Mouse (Mus musculus) bone marrow macrophage, adult 2 months (primary cell): ENCODE results near the gene Ccdc58. TPM values are rescaled to one million over a fixed set of nuclear protein-coding genes. Genes with fewer than 3 reads are reported as not detected.
A peak's percentile ranks its signal among the peaks of the same experiment; 100 is the strongest.
"Not testable (repeated sequence)": the region's sequence is repeated elsewhere in the genome, so short reads cannot be mapped to it uniquely, and the experiment has no call there.

Experiments
- H3K27ac ChIP-seq: 2 replicates; pipeline ENCODE4 v1.5.1; 2012; ENCODE audit warnings: low read depth, low read length; ENCODE audit not compliant: insufficient read depth
- H3K4me1 ChIP-seq: 2 replicates; pipeline ENCODE4 v1.6.1; 2012; ENCODE audit warnings: low read length; ENCODE audit not compliant: control insufficient read depth, insufficient read depth
- H3K4me3 ChIP-seq: 2 replicates; pipeline ENCODE4 v1.5.1; 2012; ENCODE audit warnings: mild to moderate bottlenecking, low read length, moderate library complexity; ENCODE audit not compliant: insufficient read depth
- CTCF ChIP-seq: IDR thresholded peaks from 2 replicates; pipeline ENCODE4 v1.5.1; 2012; ENCODE audit warnings: low read depth, mild to moderate bottlenecking, low read length, moderate library complexity
- POLR2A ChIP-seq: IDR thresholded peaks from 2 replicates; pipeline ENCODE4 v1.6.1; 2012; ENCODE audit warnings: mild to moderate bottlenecking, low read depth, low read length, borderline replicate concordance
- polyA plus RNA-seq: library from polyadenylated mRNA; stranded (reverse); fragments of >200 nt; gene quantifications from 2 replicates; pipeline ENCODE4 v1.2.4, GENCODE M21; 2012; ENCODE audit not compliant: missing spikeins, insufficient read depth, insufficient read length

Ccdc58 gene
- polyA plus RNA-seq = 19.6 and 33.8 TPM in 2 replicates

DNA sequence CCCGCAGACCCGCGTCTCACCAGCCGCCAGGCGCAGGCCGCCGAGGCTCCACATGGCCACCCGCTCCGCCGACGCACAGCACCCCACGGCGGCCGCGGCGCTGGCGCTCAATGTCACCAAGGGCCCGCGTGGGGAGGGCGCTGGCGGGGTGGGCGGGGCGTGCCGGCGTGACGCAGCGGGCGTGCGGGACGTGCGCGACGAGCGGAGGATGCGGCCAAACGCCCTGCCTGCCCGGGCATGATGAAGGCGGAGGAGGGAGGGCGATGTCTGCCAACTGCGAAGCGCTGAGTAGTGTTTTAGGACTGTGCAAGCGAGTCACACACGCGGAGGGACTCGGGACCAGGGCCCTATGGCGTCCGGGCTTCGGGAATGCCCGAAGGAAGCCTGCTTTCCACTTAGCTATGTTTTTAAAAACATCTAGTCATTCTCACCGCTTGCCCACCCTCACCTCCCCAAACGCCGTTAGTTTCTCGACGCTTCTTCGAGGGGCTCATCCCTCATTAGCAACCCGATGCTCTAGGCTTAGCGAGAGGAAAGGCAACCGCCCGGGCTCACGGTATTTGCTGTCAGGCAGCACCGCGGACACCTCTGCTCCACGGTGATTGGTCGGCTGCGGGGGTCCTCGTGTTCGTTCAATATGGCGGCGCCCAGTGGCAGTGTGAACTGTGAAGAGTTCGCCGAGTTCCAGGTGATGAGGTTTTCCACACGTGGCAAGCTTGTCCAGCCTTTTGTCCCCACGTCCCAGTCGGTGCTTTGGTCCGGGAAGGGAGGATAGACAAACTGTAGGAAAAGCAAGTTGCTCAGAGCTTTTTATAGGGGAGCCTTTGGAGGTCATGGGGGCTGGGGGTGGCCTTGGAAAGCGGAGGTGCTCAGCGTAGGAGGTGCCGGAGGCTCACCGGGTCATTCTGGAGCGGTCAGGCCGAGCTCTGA lies at the start of gene Ccdc58, which contains the start of gene Fam162a:
TSS of gene Ccdc58 (plus strand) at position 236 of the 930 bp plus-strand sequence.
TSS of gene Fam162a (minus strand) at position 145 of the 930 bp plus-strand sequence.
- TF ChIP-seq POLR2A = no peak
- TF ChIP-seq CTCF = no peak
- H3K4me3 ChIP-seq = peak within 1 kb of the TSS; percentile 85
- peaks cover 34% of the 10 kb centered on the region for H3K4me1 ChIP-seq
- H3K27ac ChIP-seq = peak within 1 kb of the TSS; percentile 92

DNA sequence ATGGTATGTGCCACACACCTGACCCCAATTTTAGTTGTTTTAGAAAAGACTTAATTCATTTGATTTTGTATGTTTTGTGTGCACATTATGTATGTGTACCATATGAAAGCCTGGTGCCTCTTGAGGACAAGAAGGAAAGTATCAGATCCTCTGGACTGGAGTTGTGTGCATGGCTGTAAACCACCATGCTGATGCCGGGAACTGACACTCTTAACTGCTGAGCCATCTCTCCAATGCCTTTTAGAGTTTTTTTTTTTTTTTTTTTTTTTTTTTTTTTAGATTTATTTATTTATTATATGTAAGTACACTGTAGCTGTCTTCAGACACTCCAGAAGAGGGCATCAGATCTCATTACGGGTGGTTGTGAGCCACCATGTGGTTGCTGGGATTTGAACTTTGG lies 43.4 kb upstream of the Ccdc58 start:
- not testable (repeated sequence) for H3K4me1 ChIP-seq, H3K27ac ChIP-seq, H3K4me3 ChIP-seq

- H3K4me1 ChIP-seq = peaks cover 7% of the 10 kb centered on the region
- peak within 1 kb of the TSS; percentile 41 for H3K27ac ChIP-seq
- TF ChIP-seq POLR2A = no peak
- no peak for TF ChIP-seq CTCF
- H3K4me3 ChIP-seq = peak within 1 kb of the TSS; percentile 65
These were observed 30.6 kb upstream of the Ccdc58 start, which contains the start of gene Wdr5b for GRCm38 (mm10) chr16:36040640-36041624. Gene Wdr5b (plus strand): TSS chr16:36041190.

GRCm38 (mm10) chr16:36041625-36042020 lies 29.9 kb upstream of the Ccdc58 start:
- TF ChIP-seq CTCF (no peak), POLR2A (no peak)
- Histone ChIP-seq H3K4me3 (peak overlapping the region; percentile 65), H3K27ac (peak overlapping the region; percentile 19), H3K4me1 (peaks cover 7% of the 10 kb centered on the region)

GRCm38 (mm10) chr16:36043073-36043472 lies 28.4 kb upstream of the Ccdc58 start:
- peaks cover 7% of the 10 kb centered on the region for H3K4me1 ChIP-seq
- no peak overlapping the region for H3K4me3 ChIP-seq
- TF ChIP-seq POLR2A = no peak
- no peak for TF ChIP-seq CTCF
- no peak overlapping the region for H3K27ac ChIP-seq

- Histone ChIP-seq H3K4me3 (no peak overlapping the region), H3K4me1 (peaks cover 7% of the 10 kb centered on the region), H3K27ac (no peak overlapping the region)
- TF ChIP-seq CTCF (no peak), POLR2A (no peak)
These were observed 27.5 kb upstream of the Ccdc58 start for GRCm38 (mm10) chr16:36043964-36044363.

DNA sequence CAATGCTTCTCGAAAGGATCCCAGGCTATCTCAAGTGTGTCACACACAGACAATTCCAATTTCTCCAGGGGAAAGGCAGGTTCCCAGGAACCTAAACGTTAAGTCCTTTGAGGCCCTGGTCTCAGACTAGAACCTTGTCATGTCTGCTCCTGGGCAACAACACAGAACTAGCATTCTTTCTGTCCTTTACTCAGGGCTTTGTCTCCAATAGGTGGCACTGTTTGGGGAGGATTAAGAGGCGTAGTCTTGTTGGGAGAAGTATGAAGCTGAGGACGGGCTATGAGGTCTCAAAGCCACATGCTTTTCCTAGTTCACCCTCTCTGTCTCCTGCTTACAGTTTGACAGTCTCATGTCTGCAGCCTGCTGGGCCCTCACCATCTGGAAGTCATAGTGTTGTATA lies 23.9 kb upstream of the Ccdc58 start:
- TF ChIP-seq CTCF = no peak
- TF ChIP-seq POLR2A = no peak
- Histone ChIP-seq H3K4me3 (no peak overlapping the region), H3K27ac (no peak overlapping the region), H3K4me1 (peaks cover 2% of the 10 kb centered on the region)

GRCm38 (mm10) chr16:36051491-36051890 lies 20.0 kb upstream of the Ccdc58 start:
- Histone ChIP-seq H3K27ac (no peak overlapping the region), H3K4me3 (no peak overlapping the region), H3K4me1 (peaks cover 4% of the 10 kb centered on the region)
- no peak for TF ChIP-seq POLR2A
- no peak for TF ChIP-seq CTCF

GRCm38 (mm10) chr16:36053524-36054275 lies 17.8 kb upstream of the Ccdc58 start:
- TF ChIP-seq CTCF (no peak), POLR2A (no peak)
- H3K4me1 ChIP-seq = peaks cover 4% of the 10 kb centered on the region
- no peak overlapping the region for H3K4me3 ChIP-seq
- H3K27ac ChIP-seq = no peak overlapping the region
